Mouse (Mus musculus) spleen, postnatal 36 days (tissue): ENCODE measurements around the gene Mrps18c.
A peak's percentile ranks its signal among the peaks of the same experiment; 100 is the strongest.

Experiments used
- DNase-seq, 2 experiments: peaks; one replicate each; pipeline ENCODE4 v3.0.0; 2022; ENCODE audit warnings: low spot score in 2 of 2, mixed read lengths in 1 of 2

The Mrps18c gene

DNA sequence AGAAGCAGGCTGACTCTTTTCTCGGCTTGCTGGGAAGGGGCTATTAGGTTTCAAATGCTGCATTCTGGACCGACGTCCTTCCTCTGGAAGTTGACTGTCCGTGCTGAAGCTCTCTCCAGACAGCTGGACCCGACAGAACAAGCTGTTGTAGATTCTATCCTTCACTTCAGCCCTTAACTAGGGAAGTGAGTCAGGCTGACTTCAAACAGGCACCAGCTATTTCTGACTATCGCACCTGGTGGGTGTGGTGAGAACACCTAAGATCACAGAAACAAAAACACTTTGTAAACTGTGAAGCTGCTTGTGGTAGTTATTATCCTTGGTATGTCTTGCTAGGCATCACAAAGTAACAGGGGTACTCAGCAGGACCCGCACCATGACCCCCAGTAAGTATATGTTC, 28.1 kb downstream of the Mrps18c start:
- no peak for DNase-seq

- no peak for DNase-seq
Observed at GRCm38 (mm10) chr5:100828701-100829100, 30.3 kb downstream of the Mrps18c start.

- DNase-seq, result no peak
Observed at GRCm38 (mm10) chr5:100832680-100833079, 34.3 kb downstream of the Mrps18c start.

GRCm38 (mm10) chr5:100833841-100834240, 35.4 kb downstream of the Mrps18c start:
- no peak for DNase-seq

GRCm38 (mm10) chr5:100835862-100836538, 37.6 kb downstream of the Mrps18c start:
- no peak for DNase-seq

GRCm38 (mm10) chr5:100837907-100838306, 39.5 kb downstream of the Mrps18c start:
- no peak for DNase-seq

DNA sequence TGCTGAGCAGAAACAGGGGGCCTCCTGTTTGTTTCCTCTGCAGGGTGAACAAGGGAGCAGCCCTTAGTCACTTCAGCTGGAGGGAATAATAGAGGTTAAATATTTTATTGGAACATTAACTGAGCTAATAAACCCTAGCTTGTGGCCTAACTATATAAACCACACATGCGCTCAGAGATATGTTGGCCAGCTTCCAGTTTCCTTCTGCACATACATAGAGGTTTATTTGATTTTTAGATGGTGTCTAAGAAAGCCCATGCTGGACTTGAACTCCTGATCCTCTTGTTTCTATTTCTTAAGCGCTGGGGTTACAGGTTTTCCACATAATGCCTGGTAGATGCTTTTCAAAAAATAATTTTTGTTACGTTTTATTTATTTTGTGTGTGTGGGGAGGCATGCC, 46.1 kb downstream of the Mrps18c start:
- no peak for DNase-seq

DNA sequence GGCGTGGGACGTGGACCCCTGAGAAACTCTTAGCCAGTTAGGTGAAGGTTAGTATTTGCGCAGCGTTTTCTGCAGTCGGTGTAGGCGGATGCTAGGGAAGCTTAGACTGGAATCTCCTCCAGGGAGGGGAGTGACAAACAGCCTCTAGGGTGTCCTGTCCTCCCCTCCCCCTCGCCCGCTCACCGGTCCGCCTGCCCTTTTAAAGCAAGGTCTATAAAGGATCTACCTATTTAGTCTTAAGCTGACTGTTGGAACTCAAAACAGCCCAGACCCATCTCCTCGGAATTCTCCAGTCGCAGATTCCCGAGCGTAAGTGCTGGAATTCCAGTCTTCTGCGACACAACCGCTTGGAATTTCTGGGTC, 47.0 kb downstream of the Mrps18c start, which contains the start of gene Gpat3:
Gene Gpat3, plus strand, starts transcription at position 229 of the 363 bp plus-strand sequence.
- DNase-seq, result no peak

DNA sequence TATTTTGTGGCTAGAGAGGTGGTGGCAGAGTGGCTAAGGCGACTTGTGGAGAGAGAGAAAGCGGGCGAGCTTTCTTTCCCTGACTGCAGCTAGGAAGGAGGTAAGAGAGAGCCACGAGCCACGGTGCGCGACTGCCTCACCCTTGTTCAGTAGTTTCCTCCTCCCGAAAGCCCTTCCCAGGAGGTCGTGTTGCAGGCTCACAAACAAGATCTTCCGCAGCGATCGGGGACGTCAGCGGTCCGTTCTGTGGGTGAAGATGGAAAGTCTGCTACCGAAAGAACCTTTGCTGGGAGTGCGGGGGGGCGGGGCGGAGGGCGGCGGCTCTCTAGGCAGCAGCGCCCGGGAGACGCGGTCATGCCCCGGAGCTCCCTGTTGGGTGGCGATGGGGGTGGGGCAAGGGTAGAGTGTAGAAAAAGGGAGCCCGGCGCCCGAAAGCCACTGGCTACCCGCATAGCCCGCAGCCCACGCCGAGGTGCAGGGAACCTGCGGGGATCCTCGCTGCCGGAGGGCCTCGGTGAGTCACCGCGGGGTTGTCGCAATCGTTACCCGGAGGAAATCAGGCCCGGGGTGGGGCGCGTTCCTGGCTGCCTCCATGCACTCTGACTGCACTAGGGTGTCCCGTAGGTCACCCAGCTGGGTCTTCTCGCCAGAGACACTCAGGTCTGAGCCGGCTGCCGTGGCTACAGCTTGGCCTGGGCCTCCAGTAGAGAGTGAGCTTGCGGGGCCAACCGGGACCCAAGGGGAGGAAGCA, 47.6 kb downstream of the Mrps18c start:
- peak; percentile 61 to 69 for DNase-seq

- DNase-seq, result no peak
Observed at GRCm38 (mm10) chr5:100846599-100846920, 48.1 kb downstream of the Mrps18c start.

GRCm38 (mm10) chr5:100847143-100847542, 48.7 kb downstream of the Mrps18c start:
- no peak for DNase-seq

DNA sequence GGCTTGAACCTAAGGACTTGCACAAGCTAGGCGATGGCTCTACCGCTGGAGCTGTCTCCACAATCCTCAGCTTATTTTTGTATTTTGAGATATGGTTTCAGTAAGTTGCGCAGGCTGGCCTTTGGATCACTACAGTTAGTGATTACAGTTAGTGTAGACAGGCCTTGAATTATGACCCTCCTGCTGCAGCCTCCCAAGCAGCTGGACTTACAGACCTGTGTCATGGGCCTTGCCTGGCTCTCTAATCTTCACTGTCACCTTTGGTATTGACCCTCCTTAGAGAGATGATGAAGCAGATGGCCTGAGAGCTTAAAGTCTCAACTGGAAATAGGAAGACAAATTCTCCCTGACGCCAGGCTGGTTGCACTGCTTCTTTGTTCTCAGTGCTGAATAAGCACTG, 55.5 kb downstream of the Mrps18c start:
- no peak for DNase-seq
